In the genomic region with DNA sequence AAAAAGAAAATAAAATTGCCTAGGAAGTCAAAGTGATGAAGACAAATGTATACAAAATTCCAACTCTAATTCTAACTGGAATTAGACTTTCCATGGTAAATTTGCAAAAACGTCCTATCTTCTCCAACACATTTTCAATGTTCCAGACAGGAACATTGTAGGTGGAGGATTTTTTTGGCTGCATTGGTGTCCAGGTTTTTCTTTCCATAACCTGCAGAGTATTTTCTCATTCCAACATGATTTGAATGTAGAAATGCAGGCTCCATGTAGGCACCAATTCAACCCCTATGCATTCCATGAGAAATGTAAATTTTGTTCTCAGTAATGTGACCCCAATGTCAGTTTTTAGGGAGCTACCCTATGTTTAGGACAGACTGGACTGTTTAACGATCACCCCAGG, we compare ENCODE assay signal across 32 mouse cellular contexts.
"Had no signal": no experiment of that assay in that cellular context is flagged by ENCODE, and none has a peak within 500 bp of the region (broad histone marks: within the 10 kb centered on the region; RNA-seq: fewer than 3 reads in every experiment).

No protein-coding gene starts in this region.

- H3K4me3 ChIP-seq: limb, embryonic 10.5 days; limb, embryonic 12.5 days; limb, embryonic 13.5 days; limb, embryonic 15.5 days; liver, embryonic 12.5 days; liver, embryonic 13.5 days; liver, embryonic 15.5 days; lung, embryonic 15.5 days; megakaryocyte, embryonic 14.5 days; midbrain, embryonic 10.5 days; midbrain, embryonic 12.5 days; midbrain, embryonic 13.5 days; midbrain, embryonic 15.5 days; myocyte; neural tube, embryonic 12.5 days had no signal

- H3K4me1 ChIP-seq: limb, embryonic 10.5 days; limb, embryonic 12.5 days; limb, embryonic 13.5 days; limb, embryonic 15.5 days; liver, embryonic 12.5 days; liver, embryonic 13.5 days; liver, embryonic 15.5 days; lung, embryonic 15.5 days; megakaryocyte, embryonic 14.5 days; midbrain, embryonic 10.5 days; midbrain, embryonic 12.5 days; midbrain, embryonic 13.5 days; midbrain, embryonic 15.5 days; neural tube, embryonic 12.5 days had no signal

- H3K27me3 ChIP-seq: limb, embryonic 12.5 days; limb, embryonic 13.5 days; limb, embryonic 15.5 days; liver, embryonic 12.5 days; liver, embryonic 13.5 days; liver, embryonic 15.5 days; lung, embryonic 15.5 days; megakaryocyte, embryonic 14.5 days; midbrain, embryonic 12.5 days; midbrain, embryonic 13.5 days; midbrain, embryonic 15.5 days; neural tube, embryonic 12.5 days had no signal

- H3K9ac ChIP-seq: limb, embryonic 12.5 days; limb, embryonic 13.5 days; limb, embryonic 15.5 days; liver, embryonic 12.5 days; liver, embryonic 13.5 days; liver, embryonic 14.5 days; liver, embryonic 15.5 days; liver, postnatal 0 days; lung, embryonic 14.5 days; lung, embryonic 15.5 days; midbrain, embryonic 12.5 days; midbrain, embryonic 13.5 days; midbrain, embryonic 15.5 days; neural tube, embryonic 12.5 days had no signal

- ATAC-seq: liver, embryonic 12.5 days; liver, postnatal 0 days; lung, postnatal 0 days; midbrain, embryonic 13.5 days; midbrain, embryonic 15.5 days; midbrain, embryonic 16.5 days had no signal

- H3K9me3 ChIP-seq: limb, embryonic 10.5 days; limb, embryonic 12.5 days; limb, embryonic 13.5 days; limb, embryonic 15.5 days; liver, embryonic 12.5 days; liver, embryonic 13.5 days; liver, embryonic 15.5 days; lung, embryonic 15.5 days; megakaryocyte, embryonic 14.5 days; midbrain, embryonic 10.5 days; midbrain, embryonic 12.5 days; midbrain, embryonic 13.5 days; midbrain, embryonic 15.5 days; neural tube, embryonic 12.5 days had no signal

- H3K27ac ChIP-seq: limb, embryonic 10.5 days; limb, embryonic 12.5 days; limb, embryonic 13.5 days; limb, embryonic 15.5 days; liver, embryonic 12.5 days; liver, embryonic 13.5 days; liver, embryonic 14.5 days; liver, embryonic 15.5 days; lung, embryonic 15.5 days; macrophage; midbrain, embryonic 10.5 days; midbrain, embryonic 12.5 days; midbrain, embryonic 13.5 days; midbrain, embryonic 15.5 days; neural tube, embryonic 12.5 days had no signal

- H3K4me2 ChIP-seq: limb, embryonic 12.5 days; limb, embryonic 13.5 days; limb, embryonic 15.5 days; liver, embryonic 11.5 days; liver, embryonic 12.5 days; liver, embryonic 13.5 days; liver, embryonic 15.5 days; lung, embryonic 14.5 days; lung, embryonic 15.5 days; midbrain, embryonic 11.5 days; midbrain, embryonic 12.5 days; midbrain, embryonic 13.5 days; midbrain, embryonic 15.5 days; neural tube, embryonic 12.5 days had no signal

- DNase-seq: left cerebral cortex, postnatal 4 days; liver; liver, embryonic 13.5 days; liver, postnatal 0 days; lung, adult 18-20 months; lung, adult 2 months; lung, embryonic 14.5 days; lung, postnatal 10 days; lung, postnatal 14 days; lung, postnatal 36 days; lung, postnatal 4 days; midbrain, embryonic 14.5 days had no signal

- H3K36me3 ChIP-seq: limb, embryonic 10.5 days; limb, embryonic 12.5 days; limb, embryonic 13.5 days; limb, embryonic 15.5 days; liver, embryonic 12.5 days; liver, embryonic 13.5 days; liver, embryonic 15.5 days; lung, embryonic 15.5 days; midbrain, embryonic 10.5 days; midbrain, embryonic 12.5 days; midbrain, embryonic 13.5 days; midbrain, embryonic 15.5 days; neural tube, embryonic 12.5 days had no signal
